Mouse (Mus musculus) urinary bladder, postnatal 25 days (tissue): Measurements from ENCODE around the gene Rnf39.
"Not testable (repeated sequence)": the region's sequence is repeated elsewhere in the genome, so short reads cannot be mapped to it uniquely, and the experiment has no call there.

ENCODE experiments used
- DNase-seq: peaks from one replicate; pipeline ENCODE4 v3.0.0; 2022; ENCODE audit warnings: low spot score

Rnf39 gene

GRCm38 (mm10) chr17:36982253-36983155, 39.8 kb downstream of the Rnf39 start:
- DNase-seq: no peak

- DNase-seq: no peak
These were observed 45.8 kb downstream of the Rnf39 start for GRCm38 (mm10) chr17:36988475-36988874.

- DNase-seq: no peak
These were observed 46.7 kb downstream of the Rnf39 start, which contains the start of gene H2-M5 for GRCm38 (mm10) chr17:36989437-36989836. Gene H2-M5, minus strand, starts transcription at chr17:36989537.

- DNase-seq: not testable (repeated sequence)
These were observed 47.9 kb downstream of the Rnf39 start for GRCm38 (mm10) chr17:36990630-36991029.

- DNase-seq: no peak
These were observed 49.8 kb downstream of the Rnf39 start for GRCm38 (mm10) chr17:36992336-36993104.

GRCm38 (mm10) chr17:36993770-36994325, 51.1 kb downstream of the Rnf39 start:
- no peak for DNase-seq

GRCm38 (mm10) chr17:36994528-36994927, 51.8 kb downstream of the Rnf39 start:
- no peak for DNase-seq

GRCm38 (mm10) chr17:36995448-36995847, 52.7 kb downstream of the Rnf39 start:
- no peak for DNase-seq

- peak; percentile 80 for DNase-seq
These were observed 54.5 kb downstream of the Rnf39 start for GRCm38 (mm10) chr17:36997033-36997735.
